Mouse (Mus musculus) lung, embryonic 14.5 days (tissue): Measurements from ENCODE around the gene Gm44805. TPM values are rescaled to one million over a fixed set of nuclear protein-coding genes. Genes with fewer than 3 reads are reported as not detected.

Experiments used
- ATAC-seq: fragments of 200-750 bp; cut with Nextera tagmentation; 2 replicates; pipeline ENCODE4 v1.8.0; 2017; ENCODE audit warnings: mild to moderate bottlenecking, moderate TSS enrichment, moderate library complexity; ENCODE audit not compliant: insufficient read depth
- DNase-seq: peaks from one replicate; pipeline ENCODE4 v3.0.0-alpha.2; 2015
- H3K27ac ChIP-seq: fragments of 300-500 bp; sonication (generic); 2 replicates; pipeline ENCODE4 v1.5.1; 2014; ENCODE audit warnings: low read depth, mild to moderate bottlenecking, moderate library complexity
- H3K27me3 ChIP-seq: fragments of 300-500 bp; sonication (generic); 2 replicates; pipeline ENCODE4 v1.6.1; 2014; ENCODE audit warnings: low read length, control low read depth; ENCODE audit not compliant: insufficient read depth
- H3K36me3 ChIP-seq: fragments of 300-500 bp; sonication (generic); 2 replicates; pipeline ENCODE4 v1.6.1; 2014; ENCODE audit warnings: control low read depth; ENCODE audit not compliant: insufficient read depth
- H3K4me1 ChIP-seq: fragments of 300-500 bp; sonication (generic); 2 replicates; pipeline ENCODE4 v1.6.1; 2014; ENCODE audit warnings: antibody characterized with exemption, control low read depth; ENCODE audit not compliant: insufficient read depth
- H3K4me2 ChIP-seq: fragments of 300-500 bp; sonication (generic); 2 replicates; pipeline ENCODE4 v1.6.1; 2014; ENCODE audit warnings: mild to moderate bottlenecking
- H3K4me3 ChIP-seq: fragments of 300-500 bp; sonication (generic); 2 replicates; pipeline ENCODE4 v1.5.1; 2014; ENCODE audit warnings: low read depth, low read length
- H3K9ac ChIP-seq: fragments of 300-500 bp; sonication (generic); 2 replicates; pipeline ENCODE4 v1.6.1; 2014
- H3K9me3 ChIP-seq: fragments of 300-500 bp; sonication (generic); 2 replicates; pipeline ENCODE4 v1.6.1; 2016; ENCODE audit warnings: low read depth, low read length, control low read depth
- CTCF ChIP-seq: IDR thresholded peaks from 2 replicates; pipeline ENCODE4 v1.5.1; 2016; ENCODE audit warnings: antibody characterized with exemption, low read depth
- WGBS: fragments of 180-500 bp; shearing (Covaris S2); extraction: QIAGEN DNeasy Blood & Tissue Kit; methylation state at CpG from one replicate; pipeline ENCODE4 v1.1.7; 2014; 5-methylcytosine and 5-hydroxymethylcytosine counted together
- polyA plus RNA-seq: library from polyadenylated mRNA; unstranded; fragments of >200 nt; fragmentation: Nextera tagmentation; extraction: Ambion mirVana; gene quantifications from 2 replicates; pipeline ENCODE4 v1.2.1, GENCODE M21; 2014

Gene Gm44805
- polyA plus RNA-seq, 1 experiment from 2014 or later: not detected

DNA sequence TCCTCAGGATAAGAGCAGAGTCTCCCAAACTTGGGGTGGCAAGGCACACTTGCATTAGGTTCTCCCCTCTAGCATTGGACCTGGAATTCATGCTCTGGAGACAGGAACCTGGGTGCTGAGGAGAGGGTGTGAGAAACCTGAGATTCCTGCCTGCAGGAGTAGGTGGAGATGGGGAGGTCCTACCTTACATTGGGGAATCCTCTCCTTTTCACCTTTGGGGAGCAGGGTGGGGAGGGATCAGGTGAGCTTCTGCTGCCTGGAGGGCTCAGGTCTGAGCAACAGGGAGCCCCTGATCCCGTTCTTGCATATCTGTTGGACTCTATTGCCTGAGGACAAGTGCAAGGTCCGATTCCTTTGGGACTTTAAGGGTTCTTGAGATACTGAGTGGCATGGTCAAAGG, 35.6 kb upstream of the Gm44805 start:
- WGBS: 63% methylated on average over 2 of the region's 2 CpGs
- H3K27ac ChIP-seq: no peak overlapping the region
- peak overlapping the region; percentile 71; the same call in 1 of the 2 replicates for H3K4me2 ChIP-seq
- ATAC-seq: no peak
- H3K9me3 ChIP-seq: peaks cover 8% of the 10 kb centered on the region
- peaks cover 59% of the 10 kb centered on the region for H3K36me3 ChIP-seq
- H3K4me3 ChIP-seq: no peak overlapping the region
- no peaks in the 10 kb centered on the region for H3K4me1 ChIP-seq
- DNase-seq: no peak
- no peaks in the 10 kb centered on the region for H3K27me3 ChIP-seq
- H3K9ac ChIP-seq: no peak overlapping the region
- no peak for TF ChIP-seq CTCF

DNA sequence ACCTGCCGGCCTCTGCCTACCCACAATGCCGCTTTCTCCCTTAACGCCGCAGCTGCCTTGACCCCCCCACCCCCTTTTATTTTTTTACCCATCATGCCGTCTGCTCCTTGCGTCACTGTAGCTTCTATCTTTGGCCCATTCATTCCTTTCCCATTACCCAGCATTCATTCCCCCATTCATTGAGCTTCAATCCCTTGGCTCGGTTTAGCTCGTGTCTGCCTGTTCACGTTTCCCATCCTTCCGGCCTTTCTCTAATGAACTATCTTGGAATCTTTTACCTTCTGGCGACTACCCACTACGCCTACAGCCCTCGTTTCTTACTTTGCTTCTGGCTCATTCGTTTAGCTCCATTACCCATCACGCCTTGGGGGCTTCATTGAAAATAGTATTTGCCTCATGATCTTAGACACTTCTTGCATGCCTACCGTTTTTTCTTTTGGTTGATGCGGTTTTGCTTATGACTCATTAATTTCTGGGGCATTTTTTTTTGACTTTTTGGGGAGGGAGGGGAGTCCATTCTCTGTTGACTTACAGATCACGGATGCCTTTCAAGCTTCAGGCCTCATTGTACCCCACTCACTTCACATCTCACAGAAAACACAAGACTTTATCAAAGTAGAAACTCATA, 34.9 kb upstream of the Gm44805 start:
- WGBS: 5% methylated on average over 18 of the region's 18 CpGs
- Histone ChIP-seq H3K4me1 (no peaks in the 10 kb centered on the region), H3K27me3 (no peaks in the 10 kb centered on the region), H3K9ac (peak overlapping the region; percentile 24), H3K27ac (peak overlapping the region; percentile 87), H3K9me3 (peaks cover 2% of the 10 kb centered on the region), H3K4me3 (peak overlapping the region; percentile 33), H3K4me2 (peak overlapping the region; percentile 71), H3K36me3 (peaks cover 60% of the 10 kb centered on the region)
- TF ChIP-seq CTCF: no peak
- no peak for ATAC-seq
- no peak for DNase-seq

DNA sequence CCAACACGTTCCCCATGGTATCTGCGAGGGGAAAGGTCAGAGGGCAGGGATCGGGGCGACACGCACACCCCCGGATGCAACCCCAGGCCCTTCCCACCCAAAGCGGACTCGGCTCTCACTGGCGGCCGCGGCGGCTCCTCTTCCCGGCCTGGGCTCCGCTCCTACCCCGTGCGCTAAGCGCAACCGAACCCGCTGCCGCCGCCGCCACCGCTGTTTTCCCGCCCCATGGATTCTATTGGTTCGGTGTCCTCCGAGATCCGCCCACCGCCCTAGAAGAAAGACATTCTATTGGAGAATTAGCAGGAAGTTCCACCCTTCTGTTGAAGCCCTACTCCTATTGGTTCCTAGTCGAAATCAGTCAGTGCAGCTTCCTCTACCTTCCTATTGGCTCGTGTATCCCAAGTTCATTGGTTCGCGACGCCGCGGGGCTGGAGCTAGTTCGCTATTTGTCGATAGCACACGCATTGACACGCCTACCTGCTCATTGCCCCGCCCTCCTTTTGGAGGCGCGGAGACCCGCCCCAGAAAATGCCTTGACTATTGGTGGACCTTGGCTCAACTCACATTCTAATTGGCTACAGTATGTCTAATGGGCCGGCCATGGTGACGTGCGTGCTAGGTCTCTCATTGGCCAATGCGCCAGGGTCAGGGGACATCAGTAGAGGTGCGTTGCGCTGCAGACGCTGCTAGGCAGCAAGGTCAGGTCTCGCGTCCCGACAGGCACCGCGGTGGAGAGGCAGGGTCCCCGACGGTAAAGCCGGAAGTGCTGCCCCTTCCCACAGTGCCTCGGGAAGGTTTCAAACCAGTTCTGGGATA, 34.2 kb upstream of the Gm44805 start, which contains the start of gene Tomm40:
Gene Tomm40 (minus strand): TSS at position 200 of the 816 bp plus-strand sequence.
- Histone ChIP-seq H3K9me3 (no peaks in the 10 kb centered on the region), H3K27me3 (no peaks in the 10 kb centered on the region), H3K36me3 (peaks cover 65% of the 10 kb centered on the region), H3K9ac (peak within 1 kb of the TSS; percentile 88), H3K4me1 (no peaks in the 10 kb centered on the region), H3K4me2 (peak within 1 kb of the TSS; percentile 76), H3K4me3 (peak within 1 kb of the TSS; percentile 98), H3K27ac (peak within 1 kb of the TSS; percentile 87)
- peak; percentile 100 for DNase-seq
- TF ChIP-seq CTCF: no peak
- under 1% methylated on average over 49 of the region's 59 CpGs for WGBS
- ATAC-seq: peak; percentile 99

DNA sequence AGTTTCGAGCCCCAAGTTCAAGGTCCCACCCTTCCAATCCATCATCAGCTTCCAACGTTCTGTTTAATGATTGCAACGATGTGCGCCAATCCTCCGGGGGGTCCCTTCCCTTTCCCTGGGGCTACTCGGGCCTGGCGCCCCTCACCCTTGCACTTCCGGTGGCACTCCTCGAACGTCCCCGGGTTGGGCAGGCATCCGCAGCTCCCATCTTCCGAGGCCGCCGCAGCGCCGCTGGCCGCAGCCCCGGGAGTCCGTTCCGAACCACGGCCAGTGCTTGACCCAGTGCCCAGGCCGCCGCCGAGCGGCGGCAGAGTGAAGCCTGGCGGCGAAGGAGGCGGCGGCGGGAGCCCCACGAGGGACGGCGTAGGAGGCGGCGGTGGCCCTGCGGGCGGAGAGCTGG, 33.6 kb upstream of the Gm44805 start:
- H3K4me3 ChIP-seq: peak overlapping the region; percentile 98
- H3K4me2 ChIP-seq: peak overlapping the region; percentile 76
- WGBS: under 1% methylated on average over 36 of the region's 39 CpGs
- H3K27ac ChIP-seq: peak overlapping the region; percentile 74
- ATAC-seq (no peak), DNase-seq (no peak)
- peak overlapping the region; percentile 88 for H3K9ac ChIP-seq
- no peaks in the 10 kb centered on the region for H3K9me3 ChIP-seq
- no peak for TF ChIP-seq CTCF
- H3K4me1 ChIP-seq: no peaks in the 10 kb centered on the region
- peaks cover 65% of the 10 kb centered on the region for H3K36me3 ChIP-seq
- no peaks in the 10 kb centered on the region for H3K27me3 ChIP-seq

DNA sequence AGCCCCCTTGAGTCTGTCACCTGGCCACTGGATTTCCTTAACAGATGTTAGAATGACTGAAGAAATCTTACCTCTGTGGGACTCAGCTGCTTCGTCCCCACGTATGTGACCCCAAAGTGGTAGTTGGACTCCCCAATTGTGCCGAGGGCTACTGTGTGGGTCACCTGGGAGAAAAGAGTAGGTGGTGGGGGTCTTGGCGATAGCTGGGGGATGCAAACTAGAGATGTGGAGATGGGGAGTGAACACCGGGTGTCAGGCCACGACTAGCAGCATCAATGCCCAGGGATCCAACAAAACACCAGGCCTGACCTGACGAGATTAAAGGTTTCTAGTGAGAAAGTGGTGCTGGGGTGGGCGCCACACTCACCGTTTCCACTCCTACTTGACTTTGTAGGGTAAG, 32.4 kb upstream of the Gm44805 start:
- no peak for ATAC-seq
- H3K4me2 ChIP-seq: peak overlapping the region; percentile 76; the same call in 1 of the 2 replicates
- DNase-seq: no peak
- peaks cover 65% of the 10 kb centered on the region for H3K36me3 ChIP-seq
- H3K4me1 ChIP-seq: no peaks in the 10 kb centered on the region
- TF ChIP-seq CTCF: no peak
- no peaks in the 10 kb centered on the region for H3K9me3 ChIP-seq
- no peak overlapping the region; the same call in 1 of the 2 replicates for H3K4me3 ChIP-seq
- H3K9ac ChIP-seq: no peak overlapping the region
- WGBS: 86% methylated on average over 9 of the region's 9 CpGs
- H3K27ac ChIP-seq: no peak overlapping the region
- no peaks in the 10 kb centered on the region for H3K27me3 ChIP-seq

DNA sequence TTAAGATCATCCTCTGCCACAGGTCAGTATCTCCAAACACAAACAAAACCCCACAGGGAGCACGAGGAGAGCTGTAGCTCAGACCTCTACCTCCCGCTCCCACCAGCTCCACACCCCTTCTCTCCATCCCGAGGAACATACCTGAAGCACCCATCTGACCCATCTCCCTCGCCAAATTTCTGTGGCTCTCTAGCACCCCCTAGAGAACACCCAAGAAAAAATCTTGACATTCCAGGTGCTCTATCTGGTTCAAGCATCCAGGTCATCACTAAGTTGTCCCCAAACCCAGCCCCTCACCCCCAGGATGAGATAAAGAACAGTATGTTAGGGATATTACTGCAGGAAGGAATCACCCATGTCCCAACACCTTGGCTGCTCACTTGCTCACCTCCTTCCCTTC, 32.0 kb upstream of the Gm44805 start:
- DNase-seq: peak; percentile 42

DNA sequence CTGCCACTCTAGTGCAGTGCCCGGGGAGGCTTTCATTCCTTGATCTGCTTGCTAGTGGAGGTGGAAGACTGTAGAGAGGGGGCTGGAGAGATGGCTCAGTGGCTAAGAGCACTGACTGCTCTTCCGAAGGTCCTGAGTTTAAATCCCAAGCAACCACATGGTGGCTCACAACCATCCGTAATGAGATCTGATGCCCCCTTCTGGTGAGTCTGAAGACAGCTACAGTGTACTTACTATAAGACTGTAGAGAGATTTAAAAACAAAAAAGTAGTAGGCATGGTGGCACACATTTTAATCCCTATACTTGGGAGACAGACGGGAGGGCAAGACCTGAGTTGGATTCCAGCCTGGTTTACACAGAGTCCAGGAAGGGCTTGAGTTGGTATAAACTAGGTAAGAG, 31.2 kb upstream of the Gm44805 start:
- peak; percentile 59 for TF ChIP-seq CTCF
- no peaks in the 10 kb centered on the region for H3K9me3 ChIP-seq
- ATAC-seq (no peak), DNase-seq (peak; percentile 63)
- H3K4me1 ChIP-seq: no peaks in the 10 kb centered on the region
- 68% methylated on average over 4 of the region's 4 CpGs for WGBS
- H3K4me3 ChIP-seq: no peak overlapping the region
- no peaks in the 10 kb centered on the region for H3K27me3 ChIP-seq
- H3K4me2 ChIP-seq: no peak overlapping the region
- peaks cover 68% of the 10 kb centered on the region for H3K36me3 ChIP-seq
- no peak overlapping the region for H3K9ac ChIP-seq
- no peak overlapping the region for H3K27ac ChIP-seq

More for the DNA sequence above, 32.0 kb upstream of the Gm44805 start:
- Histone ChIP-seq H3K36me3 (peaks cover 66% of the 10 kb centered on the region), H3K9ac (no peak overlapping the region), H3K4me2 (no peak overlapping the region; the same call in 1 of the 2 replicates), H3K4me1 (no peaks in the 10 kb centered on the region), H3K9me3 (no peaks in the 10 kb centered on the region), H3K27ac (no peak overlapping the region), H3K27me3 (no peaks in the 10 kb centered on the region), H3K4me3 (no peak overlapping the region)
- 37% methylated on average over 4 of the region's 4 CpGs for whole genome bisulfite sequencing
- no peak for ATAC-seq
- TF ChIP-seq CTCF: peak; percentile 62
